Mouse (Mus musculus) C2C12 (cell line): Measurements from ENCODE around the gene Lrp2. TPM values are rescaled to one million over a fixed set of nuclear protein-coding genes. Genes with fewer than 3 reads are reported as not detected.

ENCODE experiments used
- H3K27me3 ChIP-seq: one replicate; pipeline ENCODE4 v1.6.1; 2011; ENCODE audit not compliant: control insufficient read depth, insufficient read depth, insufficient read length
- H3K36me3 ChIP-seq: one replicate; pipeline ENCODE4 v1.6.1; 2011; ENCODE audit not compliant: control insufficient read depth, insufficient read depth
- H3K4me3 ChIP-seq: one replicate; pipeline ENCODE4 v1.5.1; 2011; ENCODE audit warnings: mild to moderate bottlenecking, control low read depth; ENCODE audit not compliant: poor library complexity, insufficient read depth, severe bottlenecking
- H3K79me2 ChIP-seq: one replicate; pipeline ENCODE4 v1.6.1; 2011; ENCODE audit not compliant: control insufficient read depth, insufficient read depth
- H3K79me3 ChIP-seq: one replicate; pipeline ENCODE4 v1.6.1; 2011; ENCODE audit warnings: low read depth, control low read depth
- H3ac ChIP-seq: one replicate; pipeline ENCODE3; 2011; ENCODE audit warnings: low read depth; ENCODE audit not compliant: control insufficient read depth, insufficient read length
- CEBPB ChIP-seq: IDR thresholded peaks from one replicate; pipeline ENCODE4 v1.6.1; 2011; ENCODE audit warnings: low read depth, mild to moderate bottlenecking, control low read depth, moderate library complexity
- CTCF ChIP-seq: IDR thresholded peaks from one replicate; pipeline ENCODE4 v1.5.1; 2011; ENCODE audit not compliant: control insufficient read depth, insufficient read depth, insufficient read length
- FOSL1 ChIP-seq: IDR thresholded peaks from one replicate; pipeline ENCODE4 v1.8.0; 2011; ENCODE audit warnings: mild to moderate bottlenecking, low read length; ENCODE audit not compliant: poor library complexity, insufficient read depth, severe bottlenecking
- MAX ChIP-seq: IDR thresholded peaks from one replicate; pipeline ENCODE4 v1.6.1; 2011; ENCODE audit warnings: mild to moderate bottlenecking, control low read depth
- MYOD1 ChIP-seq: IDR thresholded peaks from one replicate; pipeline ENCODE4 v1.6.1; 2011; ENCODE audit warnings: low read depth; ENCODE audit not compliant: control insufficient read depth, insufficient read length
- MYOG ChIP-seq: IDR thresholded peaks from one replicate; pipeline ENCODE4 v1.6.1; 2011; ENCODE audit not compliant: control insufficient read depth, insufficient read length; ENCODE audit errors: extremely low read depth
- USF1 ChIP-seq: IDR thresholded peaks from one replicate; pipeline ENCODE4 v1.6.1; 2011; ENCODE audit warnings: low read depth, mild to moderate bottlenecking, control low read depth, moderate library complexity
- polyA plus RNA-seq: library from polyadenylated mRNA; unstranded; fragments of >200 nt; fragmentation: generic; extraction: Trizol; gene quantifications from one replicate; pipeline ENCODE4 v1.2.1, GENCODE M21; 2012; ENCODE audit warnings: missing spikeins

The Lrp2 gene
- polyA plus RNA-seq, 1 experiment = 0.68 TPM

- TF ChIP-seq CTCF (no peak), MYOG (no peak), FOSL1 (no peak), USF1 (no peak), MAX (no peak), MYOD1 (no peak), CEBPB (no peak)
- Histone ChIP-seq H3K27me3 (no peaks in the 10 kb centered on the region), H3K79me3 (no peaks in the 10 kb centered on the region), H3K36me3 (no peaks in the 10 kb centered on the region), H3ac (no peak overlapping the region), H3K4me3 (no peak overlapping the region), H3K79me2 (no peaks in the 10 kb centered on the region)
These were observed 159.8 kb downstream of the Lrp2 start for GRCm38 (mm10) chr2:69426081-69426480.

GRCm38 (mm10) chr2:69424829-69425228, 161.0 kb downstream of the Lrp2 start:
- H3K36me3 ChIP-seq = no peaks in the 10 kb centered on the region
- H3K79me2 ChIP-seq = no peaks in the 10 kb centered on the region
- TF ChIP-seq CEBPB (no peak), CTCF (no peak), USF1 (no peak), MYOG (no peak), MYOD1 (no peak), FOSL1 (no peak), MAX (no peak)
- H3K27me3 ChIP-seq = no peaks in the 10 kb centered on the region
- no peak overlapping the region for H3K4me3 ChIP-seq
- no peaks in the 10 kb centered on the region for H3K79me3 ChIP-seq
- H3ac ChIP-seq = no peak overlapping the region

GRCm38 (mm10) chr2:69418294-69418881, 167.5 kb downstream of the Lrp2 start:
- H3K79me3 ChIP-seq = no peaks in the 10 kb centered on the region
- TF ChIP-seq MYOG (no peak), USF1 (no peak), CTCF (no peak), MYOD1 (no peak), MAX (no peak), CEBPB (no peak), FOSL1 (no peak)
- H3K36me3 ChIP-seq = no peaks in the 10 kb centered on the region
- no peaks in the 10 kb centered on the region for H3K79me2 ChIP-seq
- H3ac ChIP-seq = no peak overlapping the region
- no peak overlapping the region for H3K4me3 ChIP-seq
- no peaks in the 10 kb centered on the region for H3K27me3 ChIP-seq

- Histone ChIP-seq H3K36me3 (no peaks in the 10 kb centered on the region), H3K4me3 (no peak overlapping the region), H3K79me3 (no peaks in the 10 kb centered on the region), H3K79me2 (no peaks in the 10 kb centered on the region), H3K27me3 (no peaks in the 10 kb centered on the region), H3ac (no peak overlapping the region)
- no peak for TF ChIP-seq FOSL1
- TF ChIP-seq CEBPB = no peak
- no peak for TF ChIP-seq CTCF
- no peak for TF ChIP-seq MYOG
These were observed 170.8 kb downstream of the Lrp2 start for GRCm38 (mm10) chr2:69415070-69415469.

GRCm38 (mm10) chr2:69414539-69414938, 171.3 kb downstream of the Lrp2 start:
- Histone ChIP-seq H3K4me3 (no peak overlapping the region), H3K79me3 (no peaks in the 10 kb centered on the region), H3K27me3 (no peaks in the 10 kb centered on the region), H3K36me3 (no peaks in the 10 kb centered on the region), H3ac (no peak overlapping the region), H3K79me2 (no peaks in the 10 kb centered on the region)
- no peak for TF ChIP-seq USF1
- no peak for TF ChIP-seq MAX
- no peak for TF ChIP-seq MYOG
- no peak for TF ChIP-seq FOSL1
- no peak for TF ChIP-seq MYOD1
- no peak for TF ChIP-seq CTCF
- TF ChIP-seq CEBPB = no peak

GRCm38 (mm10) chr2:69405692-69406091, 180.2 kb downstream of the Lrp2 start:
- TF ChIP-seq MYOD1 (no peak), CEBPB (peak; percentile 41), MAX (no peak)

More at GRCm38 (mm10) chr2:69405692-69406091, 180.2 kb downstream of the Lrp2 start:
- Histone ChIP-seq H3K79me2 (no peaks in the 10 kb centered on the region), H3K79me3 (no peaks in the 10 kb centered on the region), H3K27me3 (no peaks in the 10 kb centered on the region), H3K36me3 (peaks cover 10% of the 10 kb centered on the region), H3ac (no peak overlapping the region), H3K4me3 (no peak overlapping the region)
